Mouse (Mus musculus) embryonic facial prominence, embryonic 13.5 days (tissue): Measurements from ENCODE around the gene Rnf146. TPM values are rescaled to one million over a fixed set of nuclear protein-coding genes. Genes with fewer than 3 reads are reported as not detected.
"Not testable (repeated sequence)": the region's sequence is repeated elsewhere in the genome, so short reads cannot be mapped to it uniquely, and the experiment has no call there.

Source experiments
- ATAC-seq: fragments of 200-750 bp; cut with Nextera tagmentation; 2 replicates; pipeline ENCODE4 v1.8.0; 2017; ENCODE audit warnings: low read depth; ENCODE audit not compliant: insufficient number of reproducible peaks, insufficient read depth, low FRiP score, low TSS enrichment
- H3K27ac ChIP-seq: fragments of 300-500 bp; sonication (generic); 2 replicates; pipeline ENCODE4 v1.5.1; 2015; ENCODE audit warnings: moderate library complexity, mild to moderate bottlenecking, inconsistent platforms
- H3K27me3 ChIP-seq: fragments of 300-500 bp; sonication (generic); 2 replicates; pipeline ENCODE4 v1.6.1; 2015; ENCODE audit warnings: mild to moderate bottlenecking, inconsistent platforms
- H3K36me3 ChIP-seq: fragments of 300-500 bp; sonication (generic); 2 replicates; pipeline ENCODE4 v1.6.1; 2015; ENCODE audit warnings: mild to moderate bottlenecking, inconsistent platforms
- H3K4me1 ChIP-seq: fragments of 300-500 bp; sonication (generic); 2 replicates; pipeline ENCODE4 v1.6.1; 2015; ENCODE audit warnings: inconsistent platforms
- H3K4me2 ChIP-seq: fragments of 300-500 bp; sonication (generic); 2 replicates; pipeline ENCODE4 v1.6.1; 2015; ENCODE audit warnings: moderate library complexity, mild to moderate bottlenecking, inconsistent platforms
- H3K4me3 ChIP-seq: fragments of 300-500 bp; sonication (generic); 2 replicates; pipeline ENCODE4 v1.5.1; 2015; ENCODE audit warnings: mild to moderate bottlenecking, inconsistent platforms
- H3K9ac ChIP-seq: fragments of 300-500 bp; sonication (generic); 2 replicates; pipeline ENCODE4 v1.6.1; 2015; ENCODE audit warnings: mild to moderate bottlenecking, inconsistent platforms
- H3K9me3 ChIP-seq: fragments of 300-500 bp; sonication (generic); 2 replicates; pipeline ENCODE4 v1.6.1; 2016; ENCODE audit warnings: inconsistent platforms
- WGBS: fragments of 180-500 bp; shearing (Covaris S2); methylation state at CpG from one replicate; pipeline ENCODE4 v1.1.7; 2015; ENCODE audit warnings: mixed read lengths; 5-methylcytosine and 5-hydroxymethylcytosine counted together
- polyA plus RNA-seq: library from polyadenylated mRNA; unstranded; fragments of >200 nt; fragmentation: Nextera tagmentation; extraction: Ambion mirVana; gene quantifications from 2 replicates; pipeline ENCODE4 v1.2.1, GENCODE M21; 2015

The Rnf146 gene
- polyA plus RNA-seq: 53.3 and 60.3 TPM in 2 replicates

DNA sequence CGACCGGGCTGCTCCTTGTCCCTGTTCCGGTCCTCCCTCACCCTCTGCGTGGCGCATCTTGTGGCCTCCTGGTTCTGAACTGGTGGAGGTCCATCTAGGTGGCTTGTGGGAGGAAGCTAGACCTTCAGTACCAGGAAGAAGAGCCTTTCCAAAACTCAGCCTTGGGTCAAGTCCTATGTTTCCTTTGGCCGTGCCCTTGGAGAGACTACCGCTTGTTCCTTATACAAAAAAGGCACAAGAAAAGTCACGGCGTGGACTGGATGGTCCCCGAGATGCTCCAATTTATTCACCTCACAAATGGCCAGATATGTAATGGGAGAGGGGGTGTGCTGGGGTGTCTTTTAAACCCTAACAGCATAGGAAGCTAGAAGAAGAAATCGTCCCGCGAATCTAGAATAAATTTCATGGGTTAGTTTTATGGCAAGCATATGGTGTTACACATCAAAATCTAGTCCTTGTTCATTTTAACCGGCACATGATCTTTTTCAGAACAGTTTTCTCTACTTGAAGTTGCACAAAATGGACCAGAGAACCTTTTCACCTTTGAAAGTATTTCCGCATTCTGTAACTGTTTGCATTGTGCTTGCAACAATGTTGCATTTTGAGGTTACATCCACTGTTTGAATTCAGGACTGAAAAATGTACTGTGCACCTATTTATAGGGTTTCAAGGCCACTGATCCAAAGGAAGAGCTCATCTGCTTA lies at the start of gene Rnf146:
Rnf146 (minus strand) TSS at position 246 of the 704 bp plus-strand sequence.
- peak within 1 kb of the TSS; percentile 98 for H3K27ac ChIP-seq
- no peaks in the 10 kb centered on the region for H3K9me3 ChIP-seq
- WGBS: 7% methylated on average over 15 of the region's 15 CpGs
- no peak for ATAC-seq
- H3K4me3 ChIP-seq: peak within 1 kb of the TSS; percentile 78
- no peaks in the 10 kb centered on the region for H3K27me3 ChIP-seq
- peaks cover 12% of the 10 kb centered on the region for H3K4me1 ChIP-seq
- H3K9ac ChIP-seq: peak within 1 kb of the TSS; percentile 95
- H3K4me2 ChIP-seq: peak within 1 kb of the TSS; percentile 72
- no peaks in the 10 kb centered on the region for H3K36me3 ChIP-seq

DNA sequence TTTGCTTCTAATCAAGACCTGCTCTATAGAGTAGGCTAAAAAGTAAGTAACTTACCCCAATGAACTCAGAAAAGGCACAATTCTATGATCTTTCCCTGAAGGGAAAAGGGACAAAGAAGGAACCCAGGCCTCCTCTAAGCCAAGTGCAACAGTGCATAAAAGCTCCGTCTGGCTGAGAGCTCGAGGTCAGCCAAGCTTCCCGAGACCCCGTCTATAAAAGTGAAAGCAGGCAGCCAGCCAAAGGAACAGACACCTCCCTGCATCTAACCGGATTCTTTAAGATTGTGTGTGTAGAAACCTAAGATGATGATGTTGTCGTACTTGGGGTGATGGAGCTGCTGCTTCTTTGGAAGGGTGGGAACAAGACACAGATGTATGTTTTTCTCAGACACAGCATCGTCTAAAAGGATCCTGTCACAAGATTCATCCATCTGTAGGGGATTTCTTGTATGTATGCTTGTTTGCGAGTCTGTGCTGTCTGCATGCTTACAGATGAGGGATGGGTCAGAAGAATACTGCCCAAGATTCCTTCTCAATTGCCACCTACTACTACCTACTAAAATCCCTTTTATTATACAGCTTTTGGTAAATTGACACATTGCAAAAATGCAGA lies 40.5 kb upstream of the Rnf146 start:
- no peak overlapping the region for H3K4me2 ChIP-seq
- no peaks in the 10 kb centered on the region for H3K27me3 ChIP-seq
- 59% methylated on average over 8 of the region's 8 CpGs for WGBS

DNA sequence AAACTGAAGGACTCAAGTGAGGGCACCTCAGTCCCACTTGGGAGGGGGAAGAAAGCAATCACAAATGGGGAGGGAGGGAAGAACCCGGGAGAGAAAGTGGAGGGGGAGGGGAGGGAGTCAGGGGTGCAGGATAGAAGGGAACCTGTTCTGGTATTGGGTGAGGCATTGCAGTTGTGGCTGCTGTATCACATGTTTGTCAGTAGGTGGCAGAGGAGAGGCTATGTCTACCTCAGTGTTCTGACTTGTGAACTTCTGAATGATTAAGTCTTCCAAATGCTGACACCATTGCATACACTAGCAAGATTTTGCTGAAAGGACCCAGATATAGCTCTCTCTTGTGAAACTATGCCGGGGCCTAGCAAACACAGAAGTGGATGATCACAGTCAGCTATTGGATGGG lies 32.6 kb upstream of the Rnf146 start:
- H3K36me3 ChIP-seq, H3K9ac ChIP-seq, ATAC-seq, H3K4me1 ChIP-seq, H3K27me3 ChIP-seq, H3K4me2 ChIP-seq, H3K9me3 ChIP-seq, H3K27ac ChIP-seq, H3K4me3 ChIP-seq: not testable (repeated sequence)
- 75% methylated on average over 2 of the region's 2 CpGs for WGBS

More for the DNA sequence above, 40.5 kb upstream of the Rnf146 start:
- H3K27ac ChIP-seq: no peak overlapping the region
- no peak overlapping the region for H3K4me3 ChIP-seq
- no peak overlapping the region for H3K9ac ChIP-seq
- H3K36me3 ChIP-seq: no peaks in the 10 kb centered on the region
- ATAC-seq: no peak
- no peaks in the 10 kb centered on the region for H3K9me3 ChIP-seq
- H3K4me1 ChIP-seq: no peaks in the 10 kb centered on the region

DNA sequence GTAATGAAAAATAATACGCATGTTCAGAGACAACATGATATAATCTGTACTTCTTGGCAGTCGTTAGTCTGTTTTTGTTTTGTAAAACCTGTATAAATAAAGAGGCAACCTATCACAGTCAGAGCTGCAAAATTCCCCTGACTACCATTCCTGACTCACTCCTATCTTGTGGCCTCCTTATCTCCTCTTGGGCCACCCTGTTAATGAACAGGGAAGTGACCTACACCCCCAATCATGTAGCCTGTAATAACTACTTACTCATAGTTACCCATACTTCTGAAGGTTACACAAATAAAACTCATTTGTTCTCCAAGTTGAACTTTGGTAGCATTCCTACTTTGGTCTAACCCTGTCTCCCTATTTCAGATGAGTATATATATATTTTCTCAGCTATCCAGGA lies 19.3 kb upstream of the Rnf146 start:
- Histone ChIP-seq H3K4me1 (no peaks in the 10 kb centered on the region), H3K36me3 (no peaks in the 10 kb centered on the region), H3K27ac (no peak overlapping the region), H3K4me3 (no peak overlapping the region), H3K9ac (no peak overlapping the region), H3K4me2 (no peak overlapping the region), H3K27me3 (no peaks in the 10 kb centered on the region), H3K9me3 (no peaks in the 10 kb centered on the region)
- WGBS: 75% methylated on average over 2 of the region's 2 CpGs
- ATAC-seq: no peak

- Histone ChIP-seq H3K27me3 (no peaks in the 10 kb centered on the region), H3K36me3 (no peaks in the 10 kb centered on the region), H3K4me3 (no peak overlapping the region), H3K9me3 (no peaks in the 10 kb centered on the region), H3K27ac (no peak overlapping the region), H3K4me1 (no peaks in the 10 kb centered on the region), H3K9ac (no peak overlapping the region), H3K4me2 (no peak overlapping the region)
- WGBS: 67% methylated on average over 5 of the region's 5 CpGs
- ATAC-seq: no peak
These were observed 11.8 kb upstream of the Rnf146 start for GRCm38 (mm10) chr10:29374065-29374464.

- Histone ChIP-seq H3K9ac (peak overlapping the region; percentile 95), H3K4me3 (peak overlapping the region; percentile 78), H3K4me2 (peak overlapping the region; percentile 72), H3K27me3 (no peaks in the 10 kb centered on the region), H3K36me3 (no peaks in the 10 kb centered on the region), H3K27ac (peak overlapping the region; percentile 98), H3K4me1 (peaks cover 12% of the 10 kb centered on the region), H3K9me3 (no peaks in the 10 kb centered on the region)
- peak; percentile 97 for ATAC-seq
- WGBS: under 1% methylated on average over 42 of the region's 100 CpGs
These were observed 612 bp downstream of the Rnf146 start for GRCm38 (mm10) chr10:29361464-29362196.

DNA sequence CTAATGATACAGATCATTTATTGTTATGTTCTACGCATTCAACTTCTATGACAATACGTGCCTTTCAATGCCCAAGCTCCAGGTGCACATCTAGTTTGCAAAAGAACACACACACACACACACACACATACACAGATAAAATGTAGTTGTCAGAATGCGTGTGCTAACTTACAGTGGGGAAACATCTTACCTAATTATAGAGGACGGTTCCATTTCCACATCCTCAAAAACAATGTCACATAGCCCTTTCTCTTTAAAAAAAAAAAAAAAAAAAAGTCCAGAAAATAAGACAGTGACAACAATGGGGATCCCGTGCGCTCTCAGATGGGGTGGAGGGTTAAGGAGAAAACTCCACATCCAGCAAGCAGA lies 1.2 kb downstream of the Rnf146 start:
- no peaks in the 10 kb centered on the region for H3K9me3 ChIP-seq
- H3K4me1 ChIP-seq: peaks cover 12% of the 10 kb centered on the region
- peak overlapping the region; percentile 72 for H3K4me2 ChIP-seq
- H3K27me3 ChIP-seq: no peaks in the 10 kb centered on the region
- H3K27ac ChIP-seq: peak overlapping the region; percentile 98
- 5% methylated on average over 6 of the region's 6 CpGs for WGBS
- no peak; the same call in 1 of the 2 replicates for ATAC-seq
- peak overlapping the region; percentile 78 for H3K4me3 ChIP-seq
- no peaks in the 10 kb centered on the region for H3K36me3 ChIP-seq
- H3K9ac ChIP-seq: peak overlapping the region; percentile 95

DNA sequence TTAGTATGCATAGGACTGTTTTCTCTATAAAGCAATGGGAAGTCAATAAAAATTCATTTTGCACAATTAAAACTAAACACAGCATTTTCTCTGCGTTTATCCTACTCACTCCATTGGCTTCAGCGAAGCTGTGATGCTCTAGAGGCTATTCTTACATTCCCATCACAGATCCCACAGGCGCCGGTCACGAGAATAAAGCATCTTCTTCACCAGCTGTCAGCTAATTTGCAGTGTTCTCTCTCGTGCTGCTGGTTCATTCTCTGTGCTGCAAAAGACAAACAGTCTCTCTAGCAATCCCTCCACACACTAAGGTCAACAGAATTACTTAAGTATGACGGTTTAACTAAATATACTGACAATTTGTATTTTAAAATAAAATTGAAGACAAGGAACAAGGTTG lies 8.1 kb downstream of the Rnf146 start:
- WGBS: 85% methylated on average over 7 of the region's 7 CpGs
- Histone ChIP-seq H3K27ac (no peak overlapping the region), H3K9ac (no peak overlapping the region), H3K36me3 (peaks cover 12% of the 10 kb centered on the region), H3K4me1 (0 out of 2 replicates have a peak, but pooled peaks cover 9% of the 10 kb centered on the region), H3K4me2 (no peak overlapping the region), H3K27me3 (no peaks in the 10 kb centered on the region), H3K4me3 (no peak overlapping the region), H3K9me3 (no peaks in the 10 kb centered on the region)
- no peak for ATAC-seq

GRCm38 (mm10) chr10:29352575-29352974 lies 9.7 kb downstream of the Rnf146 start:
- 0 out of 2 replicates have a peak, but pooled peaks cover 6% of the 10 kb centered on the region for H3K4me1 ChIP-seq
- H3K27ac ChIP-seq: no peak overlapping the region
- H3K4me2 ChIP-seq: no peak overlapping the region
- 78% methylated on average over 3 of the region's 3 CpGs for WGBS
- H3K36me3 ChIP-seq: peaks cover 15% of the 10 kb centered on the region
- no peak for ATAC-seq
- H3K27me3 ChIP-seq: no peaks in the 10 kb centered on the region
- no peaks in the 10 kb centered on the region for H3K9me3 ChIP-seq
- H3K4me3 ChIP-seq: no peak overlapping the region
- H3K9ac ChIP-seq: no peak overlapping the region

DNA sequence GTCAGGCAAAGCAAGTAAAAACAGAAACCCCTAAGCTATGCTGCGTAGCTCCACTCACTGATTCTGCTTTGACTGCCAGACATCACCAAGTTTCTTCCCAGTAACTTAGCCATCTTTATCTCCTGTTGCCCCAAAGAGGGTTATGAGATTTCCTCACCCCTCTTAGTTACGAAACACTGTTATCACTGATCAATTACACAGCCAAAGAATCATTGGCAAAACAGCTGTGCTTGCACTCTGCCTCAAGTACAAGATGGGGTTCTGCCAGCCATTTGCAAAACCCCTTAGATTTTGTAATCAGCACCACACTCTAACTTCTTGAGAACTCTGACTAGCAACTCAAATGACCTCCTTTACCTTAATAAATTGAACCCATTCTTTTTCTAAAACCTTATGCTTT lies 10.8 kb downstream of the Rnf146 start:
- Histone ChIP-seq H3K27ac (no peak overlapping the region), H3K27me3 (no peaks in the 10 kb centered on the region), H3K4me1 (0 out of 2 replicates have a peak, but pooled peaks cover 4% of the 10 kb centered on the region), H3K9ac (no peak overlapping the region), H3K9me3 (no peaks in the 10 kb centered on the region), H3K4me3 (no peak overlapping the region), H3K36me3 (peaks cover 26% of the 10 kb centered on the region), H3K4me2 (no peak overlapping the region)
- no peak for ATAC-seq
- WGBS: 84% methylated on average over 2 of the region's 2 CpGs

DNA sequence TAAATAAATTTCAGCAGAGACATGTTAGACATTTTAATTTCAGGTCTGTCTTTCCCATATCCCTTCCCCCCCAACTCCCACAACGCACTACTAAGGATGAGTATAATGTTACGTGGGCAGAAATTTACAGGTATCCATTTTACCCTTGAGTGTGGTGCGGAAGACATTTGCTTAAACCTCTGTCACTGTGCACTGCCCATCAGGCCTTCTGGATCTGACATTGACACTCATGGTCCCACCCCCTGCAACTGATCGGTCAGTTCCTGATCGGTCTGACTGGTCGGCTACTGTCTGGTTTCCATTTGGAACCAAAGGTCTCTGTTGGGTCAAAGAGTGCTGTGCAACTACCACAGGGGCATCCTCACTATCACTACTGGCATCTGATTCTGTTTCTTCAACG lies 15.6 kb downstream of the Rnf146 start:
- Histone ChIP-seq H3K4me3 (no peak overlapping the region), H3K27me3 (no peaks in the 10 kb centered on the region), H3K27ac (no peak overlapping the region), H3K4me1 (no peaks in the 10 kb centered on the region), H3K36me3 (peaks cover 47% of the 10 kb centered on the region), H3K9me3 (no peaks in the 10 kb centered on the region), H3K9ac (no peak overlapping the region), H3K4me2 (no peak overlapping the region)
- no peak for ATAC-seq
- 93% methylated on average over 7 of the region's 7 CpGs for WGBS
